Mouse (Mus musculus): Measurements from ENCODE around the gene Il31ra.

DNA sequence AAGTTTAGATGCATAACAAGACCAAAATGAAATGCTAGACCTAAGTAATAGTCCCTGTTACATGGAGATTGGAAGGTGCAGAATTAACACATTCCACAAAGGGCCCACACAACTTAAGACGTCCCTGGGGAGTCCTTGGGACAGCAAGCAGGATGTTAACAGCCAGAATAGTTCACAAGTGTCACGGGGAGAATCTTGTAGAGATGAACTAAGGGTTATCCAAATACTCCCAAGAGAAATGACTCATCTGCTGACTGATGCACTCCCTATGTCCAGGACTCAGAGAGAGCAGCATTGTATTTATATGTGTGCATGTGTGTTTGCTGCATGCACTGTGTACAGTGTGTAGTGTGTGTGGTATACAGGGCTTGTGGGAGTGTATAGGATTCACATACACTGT lies 37.7 kb downstream of the Il31ra start:
- TF ChIP-seq POLR2A (IDR thresholded peaks at IDR 0.05; ENCODE audit: low read depth, low read length) (no peak), CTCF (IDR thresholded peaks at IDR 0.05; ENCODE audit: extremely low read depth, insufficient read depth, insufficient read length, insufficient replicate concordance) (no peak)

Data from spleen, adult 2 months (tissue).